Mouse (Mus musculus) limb, embryonic 14.5 days (tissue): ENCODE results near the gene Kpna2. TPM values are rescaled to one million over a fixed set of nuclear protein-coding genes. Genes with fewer than 3 reads are reported as not detected.
"Not testable (repeated sequence)": the region's sequence is repeated elsewhere in the genome, so short reads cannot be mapped to it uniquely, and the experiment has no call there.

Source experiments
- ATAC-seq: fragments of 200-750 bp; cut with Nextera tagmentation; 2 replicates; pipeline ENCODE4 v1.8.0; 2017; ENCODE audit warnings: low read depth, moderate number of reproducible peaks, moderate TSS enrichment; ENCODE audit not compliant: low FRiP score
- DNase-seq: peaks from one replicate; pipeline ENCODE4 v3.0.0-alpha.2; 2015; ENCODE audit warnings: low spot score
- H3K27ac ChIP-seq: fragments of 300-500 bp; sonication (generic); replicated peaks from 2 replicates; pipeline ENCODE4 v1.5.1; 2014; ENCODE audit warnings: low read depth, mild to moderate bottlenecking, low read length, moderate library complexity, mixed read lengths
- H3K27me3 ChIP-seq: fragments of 300-500 bp; sonication (generic); 2 replicates; pipeline ENCODE4 v1.6.1; 2014; ENCODE audit warnings: low read length, mixed read lengths; ENCODE audit not compliant: control insufficient read depth, insufficient read depth
- H3K36me3 ChIP-seq: fragments of 300-500 bp; sonication (generic); 2 replicates; pipeline ENCODE4 v1.6.1; 2014; ENCODE audit warnings: mild to moderate bottlenecking, low read length, moderate library complexity, mixed read lengths; ENCODE audit not compliant: control insufficient read depth, insufficient read depth
- H3K4me1 ChIP-seq: fragments of 300-500 bp; sonication (generic); 2 replicates; pipeline ENCODE4 v1.6.1; 2014; ENCODE audit warnings: antibody characterized with exemption, low read length, mixed read lengths; ENCODE audit not compliant: control insufficient read depth, insufficient read depth
- H3K4me2 ChIP-seq: fragments of 300-500 bp; sonication (generic); replicated peaks from 2 replicates; pipeline ENCODE4 v1.6.1; 2014; ENCODE audit warnings: low read depth, mild to moderate bottlenecking, low read length, moderate library complexity; ENCODE audit not compliant: severe bottlenecking
- H3K4me3 ChIP-seq: fragments of 300-500 bp; sonication (generic); replicated peaks from 2 replicates; pipeline ENCODE4 v1.5.1; 2014; ENCODE audit warnings: low read length
- H3K9ac ChIP-seq: fragments of 300-500 bp; sonication (generic); 2 replicates; pipeline ENCODE4 v1.6.1; 2014; ENCODE audit warnings: mild to moderate bottlenecking, low read depth, low read length, moderate library complexity; ENCODE audit not compliant: severe bottlenecking
- H3K9me3 ChIP-seq: fragments of 300-500 bp; sonication (generic); 2 replicates; pipeline ENCODE4 v1.6.1; 2016; ENCODE audit warnings: low read length; ENCODE audit not compliant: control insufficient read depth
- POLR2A ChIP-seq: fragments of 200-500 bp; IDR thresholded peaks from 2 replicates; pipeline ENCODE4 v1.8.0; 2012; ENCODE audit warnings: inconsistent platforms, mild to moderate bottlenecking, moderate library complexity, borderline replicate concordance; ENCODE audit not compliant: insufficient read depth, insufficient read length; ENCODE audit errors: extremely low read depth
- WGBS: fragments of 180-500 bp; shearing (Covaris S2); extraction: QIAGEN DNeasy Blood & Tissue Kit; methylation state at CpG from one replicate; pipeline ENCODE4 v1.1.7; 2014; 5-methylcytosine and 5-hydroxymethylcytosine counted together
- polyA plus RNA-seq, 2 experiments: library from polyadenylated mRNA; depleted of rRNA in 1 of 2; stranded (reverse) in 1 of 2; unstranded in 1 of 2; fragments of >200 nt; fragmentation: Nextera tagmentation in 1 of 2; extraction: Ambion mirVana in 1 of 2; gene quantifications; 2 replicates each; pipeline versions ENCODE4 v1.2.1 to v1.2.3; 2012 to 2014

Kpna2 gene
- polyA plus RNA-seq, 2 experiments = 224 to 291 TPM

DNA sequence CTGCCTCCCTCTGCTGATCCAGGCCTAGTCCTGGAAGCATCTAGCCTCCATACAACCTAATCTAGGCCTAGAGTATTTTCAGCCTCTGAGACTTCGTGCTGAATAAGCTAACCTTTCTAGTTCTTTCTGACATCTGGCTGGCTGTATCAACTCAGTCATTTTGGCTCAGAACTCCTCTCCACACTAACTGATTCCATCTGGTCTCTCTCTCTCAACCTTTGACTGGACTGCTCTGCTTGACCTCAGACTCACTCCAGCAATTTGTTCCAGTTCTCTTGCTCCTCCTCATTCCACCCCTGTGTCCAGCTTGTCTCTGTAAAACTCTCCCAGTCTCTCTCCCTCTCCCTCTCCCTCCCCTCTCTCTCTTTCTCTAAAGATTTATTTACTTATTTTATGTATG, 17.6 kb upstream of the Kpna2 start:
- no peak overlapping the region for H3K4me3 ChIP-seq
- H3K27ac ChIP-seq = no peak overlapping the region
- no peaks in the 10 kb centered on the region for H3K36me3 ChIP-seq
- WGBS = 25% methylated on average over 1 of the region's 1 CpGs
- H3K4me2 ChIP-seq = no peak overlapping the region
- no peaks in the 10 kb centered on the region for H3K27me3 ChIP-seq
- peaks cover under 1% of the 10 kb centered on the region for H3K4me1 ChIP-seq
- H3K9me3 ChIP-seq = no peaks in the 10 kb centered on the region
- TF ChIP-seq POLR2A = no peak
- ATAC-seq (no peak), DNase-seq (peak; percentile 53)
- no peak overlapping the region for H3K9ac ChIP-seq

DNA sequence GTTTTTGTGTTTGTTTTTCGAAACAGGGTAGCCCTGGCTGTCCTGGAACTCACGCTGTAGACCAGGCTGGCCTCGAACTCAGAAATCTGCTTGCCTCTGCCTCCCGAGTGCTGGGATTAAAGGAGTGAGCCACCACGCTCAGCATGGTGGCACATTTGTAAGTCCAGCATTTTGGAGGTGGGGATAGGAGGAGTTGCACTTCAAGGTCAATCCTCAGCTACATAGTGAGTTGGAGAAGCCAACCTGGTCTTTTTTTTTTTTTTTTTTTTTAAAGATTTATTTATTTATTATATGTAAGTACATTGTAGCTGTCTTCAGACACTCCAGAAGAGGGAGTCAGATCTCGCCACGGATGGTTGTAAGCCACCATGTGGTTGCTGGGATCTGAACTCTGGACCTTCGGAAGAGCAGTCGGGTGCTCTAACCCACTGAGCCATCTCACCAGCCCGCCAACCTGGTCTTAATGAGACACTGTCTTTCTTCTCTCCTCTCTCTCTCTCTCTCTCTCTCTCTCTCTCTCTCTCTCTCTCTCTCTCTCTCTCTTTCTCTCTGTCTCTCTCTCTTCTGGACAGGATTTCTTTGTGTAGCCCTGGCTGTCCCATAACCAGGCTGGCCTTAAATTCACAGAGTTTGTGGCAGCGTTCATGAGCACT, 16.3 kb upstream of the Kpna2 start:
- not testable (repeated sequence) for H3K4me3 ChIP-seq, H3K36me3 ChIP-seq, H3K27ac ChIP-seq, H3K4me1 ChIP-seq, H3K27me3 ChIP-seq, H3K4me2 ChIP-seq, DNase-seq, H3K9ac ChIP-seq, H3K9me3 ChIP-seq, ATAC-seq
- WGBS = 75% methylated on average over 11 of the region's 11 CpGs

DNA sequence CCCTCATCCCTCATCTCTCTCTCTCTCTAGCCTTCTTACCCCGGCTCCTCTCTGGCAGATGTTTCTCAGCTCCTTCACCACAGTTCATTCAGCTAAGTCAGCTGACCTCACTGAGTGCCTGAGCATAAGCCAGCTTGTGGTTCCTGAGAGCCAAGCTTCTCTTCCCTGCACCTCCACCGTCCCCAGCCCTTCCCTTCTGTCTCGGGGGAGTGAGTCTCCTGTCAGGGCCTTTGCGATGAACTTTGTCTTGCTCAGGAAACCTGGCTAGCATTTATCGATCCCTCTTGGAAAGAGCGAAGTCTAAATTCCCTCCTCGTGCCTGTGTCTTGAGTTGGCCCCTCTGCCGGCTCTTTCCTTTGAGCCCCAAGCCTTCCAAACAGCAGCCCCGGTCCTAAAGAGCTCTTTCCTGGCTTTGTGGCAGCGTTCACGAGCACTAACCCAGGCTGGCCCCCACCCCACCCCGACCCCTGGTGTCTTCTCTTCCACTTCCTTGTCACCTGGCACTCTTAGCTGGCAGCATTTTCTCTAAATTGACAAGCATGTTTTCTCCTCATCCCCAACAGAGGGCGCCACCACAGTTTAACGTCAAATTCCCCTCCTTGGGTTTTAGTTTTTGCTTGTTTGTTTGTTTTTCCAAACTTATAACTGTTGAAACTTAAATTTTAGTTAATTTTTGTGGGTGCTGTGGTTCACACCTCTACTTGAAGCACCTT, 15.4 kb upstream of the Kpna2 start:
- H3K9ac ChIP-seq = no peak overlapping the region
- no peak overlapping the region for H3K4me2 ChIP-seq
- no peaks in the 10 kb centered on the region for H3K27me3 ChIP-seq
- TF ChIP-seq POLR2A = no peak
- 47% methylated on average over 14 of the region's 14 CpGs for WGBS
- H3K9me3 ChIP-seq = no peaks in the 10 kb centered on the region
- ATAC-seq (no peak), DNase-seq (no peak)
- H3K4me3 ChIP-seq = no peak overlapping the region
- H3K4me1 ChIP-seq = peaks cover 7% of the 10 kb centered on the region
- H3K27ac ChIP-seq = no peak overlapping the region
- H3K36me3 ChIP-seq = no peaks in the 10 kb centered on the region

DNA sequence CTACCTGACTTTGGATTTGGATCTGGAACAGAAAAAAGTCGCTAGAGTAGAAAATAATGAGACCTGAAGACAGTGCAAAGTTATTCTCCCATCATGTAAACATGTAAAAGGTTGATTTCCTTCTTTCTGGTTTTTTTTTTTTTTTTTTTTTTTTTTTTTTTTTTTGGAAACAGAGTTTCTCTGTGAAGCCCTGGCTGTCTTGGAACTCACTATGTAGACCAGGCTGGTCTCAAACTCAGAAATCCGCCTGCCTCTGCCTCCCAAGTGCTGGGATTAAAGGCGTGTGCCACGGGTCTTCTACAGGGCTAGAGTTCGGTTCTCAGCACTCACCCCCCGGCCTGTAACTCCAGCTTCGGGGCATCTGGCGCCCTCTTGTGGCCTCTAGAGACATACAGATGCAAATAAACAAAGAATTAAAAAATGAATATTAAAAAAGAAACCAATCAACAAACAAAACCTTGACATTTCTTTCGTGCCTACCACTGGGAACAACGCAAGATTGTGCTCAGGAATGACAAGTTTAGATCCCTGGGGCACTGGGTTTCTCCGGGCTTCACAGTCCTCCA, 14.8 kb upstream of the Kpna2 start:
- Histone ChIP-seq H3K27me3 (no peaks in the 10 kb centered on the region), H3K36me3 (no peaks in the 10 kb centered on the region), H3K9me3 (no peaks in the 10 kb centered on the region), H3K27ac (no peak overlapping the region), H3K9ac (no peak overlapping the region), H3K4me3 (no peak overlapping the region), H3K4me2 (no peak overlapping the region), H3K4me1 (peaks cover 7% of the 10 kb centered on the region)
- WGBS = 79% methylated on average over 11 of the region's 11 CpGs
- ATAC-seq = no peak
- no peak for TF ChIP-seq POLR2A
- DNase-seq = no peak

DNA sequence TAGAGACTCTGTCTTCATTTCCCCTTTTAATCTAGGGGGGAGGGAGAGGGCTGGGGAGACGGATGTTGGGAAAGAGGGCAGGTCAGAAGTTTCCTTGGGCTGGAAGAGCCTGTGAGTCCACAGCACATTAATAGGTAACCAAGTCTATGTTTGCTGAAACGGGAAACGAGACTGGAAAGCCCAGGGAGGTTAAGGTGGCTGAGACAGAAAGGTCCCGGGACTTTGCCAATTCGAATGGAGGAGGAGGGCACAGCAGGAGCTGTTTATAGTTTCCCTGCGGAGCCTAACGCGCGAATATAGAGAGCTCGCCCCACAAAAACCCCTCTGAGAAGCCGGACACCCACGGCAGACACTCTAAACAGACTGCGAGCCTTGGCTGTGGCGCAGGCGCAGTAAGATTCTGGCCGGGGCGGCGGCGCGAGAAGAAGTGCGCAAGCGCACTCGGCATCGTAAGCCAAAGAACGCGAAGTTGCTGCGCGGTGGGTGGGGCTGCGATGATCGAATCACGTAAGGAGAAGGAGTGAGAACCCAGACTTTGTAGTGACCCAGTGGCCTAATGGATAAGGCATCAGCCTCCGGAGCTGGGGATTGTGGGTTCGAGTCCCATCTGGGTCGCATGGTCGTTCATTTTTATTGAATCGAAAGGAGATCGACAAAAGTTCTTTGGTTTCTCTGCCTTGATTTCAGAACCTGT, 13.1 kb upstream of the Kpna2 start:
- peak overlapping the region; percentile 86 for H3K27ac ChIP-seq
- peak overlapping the region; percentile 56 for H3K4me2 ChIP-seq
- TF ChIP-seq POLR2A = peak; percentile 94; the same call in 1 of the 2 replicates
- DNase-seq = peak; percentile 96
- H3K4me3 ChIP-seq = peak overlapping the region; percentile 47
- no peaks in the 10 kb centered on the region for H3K36me3 ChIP-seq
- H3K27me3 ChIP-seq = no peaks in the 10 kb centered on the region
- peaks cover 7% of the 10 kb centered on the region for H3K4me1 ChIP-seq
- peak; percentile 97 for ATAC-seq
- no peaks in the 10 kb centered on the region for H3K9me3 ChIP-seq
- under 1% methylated on average over 35 of the region's 37 CpGs for WGBS
- peak overlapping the region; percentile 55 for H3K9ac ChIP-seq
